Mouse (Mus musculus): ENCODE results near the gene Ntrk3. TPM values are rescaled to one million over a fixed set of nuclear protein-coding genes. Genes with fewer than 3 reads are reported as not detected.

Gene Ntrk3
- total RNA-seq, 2 experiments from 2014 or later: 2.5 to 3.5 TPM

- DNase-seq: no peak
- intact Hi-C loops (cut with DNase I): no loop called here
Measured at GRCm38 (mm10) chr7:78546551-78546950, 191.3 kb downstream of the Ntrk3 start.

- intact Hi-C loops (cut with DNase I): no loop called here
- DNase-seq: no peak
Measured at GRCm38 (mm10) chr7:78542468-78542867, 195.3 kb downstream of the Ntrk3 start.

GRCm38 (mm10) chr7:78530286-78530685, 207.5 kb downstream of the Ntrk3 start:
- intact Hi-C loops (cut with DNase I): no loop called here
- DNase-seq: no peak

- DNase-seq: no peak
- intact Hi-C loops (cut with DNase I): no loop called here
Measured at GRCm38 (mm10) chr7:78528008-78528407, 209.8 kb downstream of the Ntrk3 start.

GRCm38 (mm10) chr7:78527564-78527963, 210.2 kb downstream of the Ntrk3 start:
- no peak for DNase-seq
- intact Hi-C loops (cut with DNase I): no loop called here

- no peak for DNase-seq
- intact Hi-C loops (cut with DNase I): no loop called here
Measured at GRCm38 (mm10) chr7:78520243-78520927, 217.4 kb downstream of the Ntrk3 start.

GRCm38 (mm10) chr7:78519689-78520088, 218.1 kb downstream of the Ntrk3 start:
- intact Hi-C loops (cut with DNase I): no loop called here
- no peak for DNase-seq

GRCm38 (mm10) chr7:78518760-78519363, 218.9 kb downstream of the Ntrk3 start:
- intact Hi-C loops (cut with DNase I): no loop called here
- DNase-seq: peak; percentile 7 to 37

- intact Hi-C loops (cut with DNase I): no loop called here
- DNase-seq: no peak
Measured at GRCm38 (mm10) chr7:78515042-78515609, 222.7 kb downstream of the Ntrk3 start.

GRCm38 (mm10) chr7:78507032-78507611, 230.7 kb downstream of the Ntrk3 start:
- DNase-seq: no peak
- intact Hi-C loops (cut with DNase I): no loop called here

- no peak for DNase-seq
- intact Hi-C loops (cut with DNase I): no loop called here
Measured at GRCm38 (mm10) chr7:78500863-78501262, 236.9 kb downstream of the Ntrk3 start.

GRCm38 (mm10) chr7:78499970-78500369, 237.8 kb downstream of the Ntrk3 start:
- no peak for DNase-seq
- intact Hi-C loops (cut with DNase I): no loop called here

GRCm38 (mm10) chr7:78498356-78498755, 239.5 kb downstream of the Ntrk3 start:
- intact Hi-C loops (cut with DNase I): no loop called here
- no peak for DNase-seq

GRCm38 (mm10) chr7:78497819-78498218, 240.0 kb downstream of the Ntrk3 start:
- DNase-seq: peak; percentile 18 to 24
- intact Hi-C loops (cut with DNase I): no loop called here

GRCm38 (mm10) chr7:78493591-78493990, 244.2 kb downstream of the Ntrk3 start:
- intact Hi-C loops (cut with DNase I): no loop called here
- DNase-seq: no peak

GRCm38 (mm10) chr7:78491176-78491575, 246.6 kb downstream of the Ntrk3 start:
- DNase-seq: no peak
- intact Hi-C loops (cut with DNase I): no loop called here

GRCm38 (mm10) chr7:78484290-78484689, 253.5 kb downstream of the Ntrk3 start:
- intact Hi-C loops (cut with DNase I): no loop called here
- no peak for DNase-seq

- intact Hi-C loops (cut with DNase I): no loop called here
- DNase-seq: no peak
Measured at GRCm38 (mm10) chr7:78483729-78484128, 254.1 kb downstream of the Ntrk3 start.

- DNase-seq: peak; percentile 38 to 48
- intact Hi-C loops (cut with DNase I): no loop called here
Measured at GRCm38 (mm10) chr7:78483061-78483460, 254.8 kb downstream of the Ntrk3 start.

GRCm38 (mm10) chr7:78478881-78479280, 258.9 kb downstream of the Ntrk3 start:
- intact Hi-C loops (cut with DNase I): no loop called here
- no peak for DNase-seq

- intact Hi-C loops (cut with DNase I): no loop called here
- no peak for DNase-seq
Measured at GRCm38 (mm10) chr7:78471755-78472154, 266.1 kb downstream of the Ntrk3 start.

GRCm38 (mm10) chr7:78471270-78471669, 266.5 kb downstream of the Ntrk3 start:
- no peak for DNase-seq
- intact Hi-C loops (cut with DNase I): no loop called here
